Mouse (Mus musculus) 416B (cell line): Measurements from ENCODE around the gene Gm20388.
A peak's percentile ranks its signal among the peaks of the same experiment; 100 is the strongest.

Source experiments
- DNase-seq: peaks from one replicate; pipeline ENCODE4 v3.0.0; 2011; ENCODE audit warnings: low read depth

The Gm20388 gene

GRCm38 (mm10) chr8:121949222-121949800, 2038.7 kb downstream of the Gm20388 start, which contains the start of gene Banp:
Gene Banp, plus strand, starts transcription at chr8:121949750.
- no peak for DNase-seq

- peak; percentile 100 for DNase-seq
Observed at GRCm38 (mm10) chr8:121949941-121950748, 2039.5 kb downstream of the Gm20388 start.

DNA sequence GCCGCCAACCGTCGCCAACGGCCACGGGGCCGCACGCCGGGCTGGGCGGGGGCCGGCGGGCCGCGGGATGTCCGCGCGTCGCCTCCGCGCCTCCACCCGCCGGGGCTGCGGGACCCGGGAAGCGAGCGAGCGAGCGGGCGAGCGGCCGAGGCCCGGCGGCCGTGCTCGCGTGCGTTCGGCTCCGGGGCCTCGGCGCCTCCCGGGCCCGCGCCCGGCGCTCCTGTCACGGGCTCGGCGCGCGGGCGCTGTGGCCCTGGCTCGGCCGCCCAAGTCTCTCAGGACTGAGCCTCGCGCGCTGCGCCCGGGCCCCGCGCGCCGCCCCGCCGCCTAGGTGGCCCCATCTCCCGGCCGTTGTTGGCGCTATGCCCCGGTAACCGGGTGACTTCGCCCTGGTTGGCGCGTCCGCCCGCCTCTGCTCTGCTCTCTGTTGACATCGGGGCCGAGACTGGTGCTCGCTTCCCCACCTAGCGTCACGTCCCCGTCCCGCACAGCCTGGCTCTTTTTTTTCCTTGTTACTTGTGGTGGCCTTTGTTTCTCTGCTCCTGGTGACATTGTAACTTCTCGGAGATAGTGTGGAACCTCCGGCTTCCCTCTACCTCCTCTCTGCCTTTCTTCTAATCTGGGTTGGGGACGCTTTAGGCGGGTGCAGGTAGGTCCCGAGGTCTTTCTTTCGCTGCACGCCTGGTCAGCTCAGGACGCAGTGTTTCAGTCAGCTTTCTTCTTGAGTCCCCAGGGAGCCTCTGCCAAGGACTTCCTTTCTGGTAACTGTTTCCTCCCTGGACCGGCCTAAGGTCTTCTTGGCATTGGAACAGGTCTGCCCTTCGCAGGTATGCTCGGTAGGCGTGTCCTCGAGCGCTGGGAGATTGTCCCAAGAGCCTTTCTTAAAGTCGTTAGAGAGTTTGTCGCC, 2040.4 kb downstream of the Gm20388 start:
- DNase-seq, result peak; percentile 63

DNA sequence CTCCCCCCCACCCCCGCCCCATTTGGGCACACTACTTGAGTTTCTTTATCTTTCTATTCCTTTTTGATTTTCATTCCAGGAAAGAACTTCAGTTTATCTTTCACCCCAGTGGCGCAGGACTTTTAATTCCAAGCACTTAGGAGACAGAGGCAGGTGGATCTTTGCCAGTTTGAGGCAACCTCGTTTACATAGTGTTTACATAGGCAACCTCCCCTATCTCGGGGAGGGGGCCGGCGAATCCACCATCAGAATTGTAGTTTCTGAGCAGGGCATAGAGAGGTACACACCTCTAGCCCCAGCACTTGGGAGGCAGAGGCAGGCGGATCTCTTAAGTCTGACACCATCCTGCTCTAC, 2041.0 kb downstream of the Gm20388 start:
- DNase-seq, result no peak

- DNase-seq, result no peak
Observed at GRCm38 (mm10) chr8:121952122-121952521, 2041.5 kb downstream of the Gm20388 start.

- DNase-seq, result no peak
Observed at GRCm38 (mm10) chr8:121952800-121953199, 2042.2 kb downstream of the Gm20388 start.

- no peak for DNase-seq
Observed at GRCm38 (mm10) chr8:121953821-121954545, 2043.3 kb downstream of the Gm20388 start.

- DNase-seq, result peak; percentile 77
Observed at GRCm38 (mm10) chr8:121954981-121955555, 2044.4 kb downstream of the Gm20388 start.

DNA sequence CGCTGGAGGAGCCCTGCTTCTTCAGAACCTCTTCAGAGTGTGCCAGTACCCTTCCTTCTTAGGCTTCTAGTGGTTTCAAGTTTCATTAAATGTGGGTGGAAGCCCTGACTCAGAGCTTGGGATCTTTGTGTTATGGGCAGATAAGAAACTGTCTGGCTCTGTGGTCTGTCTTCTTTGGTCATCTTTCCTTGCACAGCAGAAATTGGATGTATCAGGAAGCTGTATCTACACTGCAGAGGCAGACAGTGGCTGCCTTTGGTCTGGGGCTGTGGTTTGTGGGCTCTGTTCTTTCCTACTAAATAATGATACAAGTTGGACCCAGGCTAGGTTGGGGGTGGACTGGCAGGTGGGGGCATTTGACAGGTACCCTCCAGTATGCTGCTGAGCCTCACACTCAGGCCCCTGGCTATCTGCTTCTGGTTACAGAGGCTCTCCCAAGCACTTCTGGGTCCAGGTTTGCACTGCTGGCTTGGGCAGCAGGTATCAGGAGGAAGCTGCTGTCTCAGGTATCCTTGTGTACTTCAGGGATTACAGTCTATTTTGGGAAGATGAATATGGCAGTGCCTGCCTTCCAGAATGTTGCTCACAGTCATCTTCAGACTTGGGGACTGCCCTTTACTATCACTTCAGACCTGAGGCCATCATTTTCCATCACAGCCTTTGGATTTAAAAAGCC, 2045.3 kb downstream of the Gm20388 start:
- DNase-seq, result peak; percentile 100

- no peak for DNase-seq
Observed at GRCm38 (mm10) chr8:121958395-121958794, 2047.8 kb downstream of the Gm20388 start.

- DNase-seq, result peak; percentile 62
Observed at GRCm38 (mm10) chr8:121962892-121963291, 2052.3 kb downstream of the Gm20388 start.

DNA sequence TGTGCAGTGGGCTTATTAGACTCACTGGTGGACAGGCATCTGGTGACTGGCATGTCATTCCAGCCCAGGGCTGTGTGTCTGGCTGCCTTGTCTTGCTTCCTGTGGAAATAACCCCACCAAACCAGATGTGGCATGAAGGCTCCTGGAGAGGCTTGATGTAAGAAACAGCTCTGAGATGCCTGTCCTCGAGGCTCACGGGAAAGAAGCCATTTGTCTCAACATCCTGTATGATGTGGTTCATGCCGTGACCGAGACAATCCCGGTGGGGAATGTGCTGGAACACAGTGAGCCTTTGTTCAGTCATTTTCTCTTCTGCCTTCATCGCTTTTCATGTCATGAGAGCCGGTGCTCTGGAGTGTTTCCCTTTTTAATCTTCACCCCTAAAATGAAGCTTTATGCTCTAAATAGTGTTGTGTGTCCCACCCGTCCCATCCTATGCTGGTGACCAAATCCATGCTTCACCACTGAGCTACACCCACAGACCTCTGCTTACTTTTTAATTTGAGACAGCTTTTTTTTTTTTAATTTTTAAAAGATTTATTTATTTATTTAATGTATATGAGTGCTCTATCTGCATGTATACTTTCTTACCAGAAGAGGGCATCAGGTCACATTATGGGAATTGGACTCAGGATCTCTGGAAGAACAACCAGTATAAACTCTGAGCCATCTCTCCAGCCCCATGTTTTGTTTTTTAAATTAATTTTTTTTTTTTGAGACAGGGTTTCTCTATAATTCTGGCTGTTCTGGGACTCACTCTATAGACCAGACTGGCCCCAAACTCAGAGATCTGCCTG, 2054.3 kb downstream of the Gm20388 start:
- no peak for DNase-seq

DNA sequence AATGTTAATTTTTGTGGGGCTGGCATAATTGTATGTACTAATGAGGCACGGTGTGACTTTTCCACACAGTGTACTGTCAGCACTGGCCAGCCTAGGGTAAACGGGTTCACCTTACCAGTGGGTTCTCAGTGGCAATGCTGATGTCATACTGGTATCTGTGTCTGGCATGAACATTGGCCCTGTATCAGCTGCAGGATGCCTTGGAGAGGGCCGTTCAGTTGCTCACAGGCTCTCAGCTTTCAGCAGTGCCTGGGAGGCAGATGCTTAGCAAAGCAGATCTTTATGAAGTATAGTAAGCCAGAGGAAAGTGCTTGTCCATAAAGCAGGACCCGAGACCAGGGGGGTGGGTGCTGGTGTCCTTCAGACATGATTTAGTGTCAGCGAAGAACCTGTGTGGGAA, 2055.5 kb downstream of the Gm20388 start:
- DNase-seq, result no peak

GRCm38 (mm10) chr8:121966714-121967448, 2056.2 kb downstream of the Gm20388 start:
- DNase-seq, result no peak

DNA sequence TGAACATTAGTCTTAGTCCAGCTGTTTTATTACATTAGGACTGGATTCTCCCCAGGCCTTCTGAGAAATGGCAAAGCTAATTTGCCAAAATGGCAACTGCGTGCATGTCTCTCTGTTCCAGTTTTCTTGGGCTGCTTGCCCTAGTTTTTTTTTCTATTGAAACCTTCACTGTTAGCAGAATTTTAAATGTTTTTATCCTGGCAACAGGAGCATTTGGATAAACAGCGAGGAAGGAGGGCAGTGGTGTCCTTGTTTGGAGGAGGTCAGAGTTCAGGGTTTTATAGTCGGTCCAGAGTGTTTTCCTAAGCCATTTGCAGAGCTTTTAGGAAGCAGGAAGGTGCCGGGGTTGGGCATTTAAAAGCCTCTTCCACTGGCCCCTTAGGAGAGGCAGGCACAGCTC, 2057.3 kb downstream of the Gm20388 start:
- no peak for DNase-seq

GRCm38 (mm10) chr8:121968542-121968941, 2057.9 kb downstream of the Gm20388 start:
- DNase-seq, result no peak

DNA sequence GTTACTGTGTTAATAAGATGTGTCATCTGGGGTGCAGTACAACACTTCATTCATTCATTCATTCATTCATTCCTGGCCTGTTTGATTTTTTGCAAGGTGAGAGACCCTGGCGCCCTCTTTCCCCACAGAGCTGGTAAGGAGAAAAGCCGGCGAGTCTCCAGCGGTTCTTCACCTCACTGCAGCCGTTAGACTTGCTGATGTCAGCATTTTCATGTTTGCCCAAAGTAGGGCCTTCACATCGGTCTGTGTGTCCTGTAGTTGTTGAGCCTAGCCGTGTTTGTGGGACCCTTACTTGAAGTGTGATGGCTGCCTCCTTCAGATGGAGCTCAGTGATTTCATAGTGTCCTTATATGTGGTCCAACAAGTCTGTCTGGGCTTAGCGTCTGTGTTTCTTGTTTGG, 2059.6 kb downstream of the Gm20388 start:
- no peak for DNase-seq

DNA sequence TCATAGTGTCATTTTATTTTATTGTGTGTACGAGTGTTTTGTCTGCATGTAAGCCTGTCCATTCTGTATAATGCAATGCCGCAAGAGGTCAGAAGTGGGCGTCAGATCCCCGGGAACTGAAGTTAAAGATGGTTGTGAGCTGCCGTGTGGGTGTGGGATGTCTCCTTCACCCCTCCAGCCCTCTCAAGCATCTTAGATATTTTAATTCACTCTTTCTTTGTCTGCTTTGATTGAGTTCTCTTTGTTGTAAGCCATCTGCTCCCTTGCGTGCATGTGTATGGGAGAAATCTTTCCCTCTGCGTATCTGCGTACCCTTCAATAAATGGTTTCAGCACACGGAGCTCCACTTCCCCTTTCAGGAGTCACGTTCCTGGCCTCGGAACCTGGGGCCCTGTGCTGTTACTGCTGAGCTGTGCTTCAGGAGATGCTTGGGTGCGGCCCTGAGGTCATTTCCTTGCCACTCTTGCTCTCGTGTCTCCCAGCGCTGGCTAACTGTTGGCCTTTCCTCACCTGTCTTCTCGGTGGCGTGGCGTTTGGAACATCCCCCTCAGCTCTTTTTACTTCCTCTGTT, 2060.9 kb downstream of the Gm20388 start:
- DNase-seq, result no peak

DNA sequence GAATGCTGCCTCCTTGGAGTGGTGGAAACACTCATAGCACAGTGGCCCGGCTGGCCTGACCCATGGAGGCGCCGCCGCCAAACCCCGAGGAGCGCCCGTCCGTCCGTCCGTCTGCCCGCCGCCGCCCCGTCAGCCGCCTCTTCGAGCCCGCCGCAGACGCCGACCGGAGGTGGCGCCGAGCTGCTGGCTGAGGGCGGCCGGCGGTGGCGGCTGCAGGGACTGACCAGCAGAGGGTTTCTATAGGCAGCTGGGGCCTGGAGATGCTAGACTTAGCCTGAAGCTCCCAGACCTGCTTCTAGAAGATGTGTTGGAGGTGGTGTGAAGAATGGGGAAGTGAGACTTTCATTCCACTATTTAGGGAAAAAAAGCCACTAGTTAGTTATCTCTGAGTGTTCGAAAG, 2063.3 kb downstream of the Gm20388 start:
- no peak for DNase-seq
